Mouse (Mus musculus) hindbrain, embryonic 14.5 days (tissue): ENCODE results near the gene Otub2. TPM values are rescaled to one million over a fixed set of nuclear protein-coding genes. Genes with fewer than 3 reads are reported as not detected.

ENCODE experiments used
- ATAC-seq: fragments of 200-750 bp; cut with Nextera tagmentation; 2 replicates; pipeline ENCODE4 v1.8.0; 2017; ENCODE audit warnings: moderate number of reproducible peaks, mild to moderate bottlenecking, moderate TSS enrichment, moderate library complexity; ENCODE audit not compliant: low FRiP score
- DNase-seq: peaks from one replicate; pipeline ENCODE4 v3.0.0-alpha.2; 2015; ENCODE audit warnings: low spot score
- H3K27ac ChIP-seq: fragments of 300-500 bp; sonication (generic); 2 replicates; pipeline ENCODE4 v1.5.1; 2014; ENCODE audit warnings: mild to moderate bottlenecking, moderate library complexity
- H3K27me3 ChIP-seq: fragments of 300-500 bp; sonication (generic); 2 replicates; pipeline ENCODE4 v1.6.1; 2014; ENCODE audit warnings: mild to moderate bottlenecking, low read length, mixed read lengths; ENCODE audit not compliant: control insufficient read depth, insufficient read depth
- H3K36me3 ChIP-seq: fragments of 300-500 bp; sonication (generic); replicated peaks from 2 replicates; pipeline ENCODE4 v1.6.1; 2014; ENCODE audit not compliant: control insufficient read depth, insufficient read depth
- H3K4me1 ChIP-seq: fragments of 300-500 bp; sonication (generic); replicated peaks from 2 replicates; pipeline ENCODE4 v1.6.1; 2014; ENCODE audit warnings: antibody characterized with exemption, low read length, mixed read lengths; ENCODE audit not compliant: control insufficient read depth, insufficient read depth
- H3K4me2 ChIP-seq: fragments of 300-500 bp; sonication (generic); replicated peaks from 2 replicates; pipeline ENCODE4 v1.6.1; 2014; ENCODE audit warnings: mild to moderate bottlenecking, moderate library complexity
- H3K4me3 ChIP-seq: fragments of 300-500 bp; sonication (generic); replicated peaks from 2 replicates; pipeline ENCODE4 v1.5.1; 2014; ENCODE audit warnings: mild to moderate bottlenecking, low read length
- H3K9ac ChIP-seq: fragments of 300-500 bp; sonication (generic); 2 replicates; pipeline ENCODE4 v1.6.1; 2014
- H3K9me3 ChIP-seq: fragments of 300-500 bp; sonication (generic); 2 replicates; pipeline ENCODE4 v1.6.1; 2016; ENCODE audit warnings: low read length; ENCODE audit not compliant: control insufficient read depth
- WGBS: fragments of 180-500 bp; shearing (Covaris S2); extraction: QIAGEN DNeasy Blood & Tissue Kit; methylation state at CpG from one replicate; pipeline ENCODE4 v1.1.7; 2014; 5-methylcytosine and 5-hydroxymethylcytosine counted together
- polyA plus RNA-seq: library from polyadenylated mRNA; unstranded; fragments of >200 nt; fragmentation: Nextera tagmentation; extraction: Ambion mirVana; gene quantifications from 2 replicates; pipeline ENCODE4 v1.2.1, GENCODE M21; 2014

Gene Otub2
- polyA plus RNA-seq, 1 experiment from 2014 or later, result 23.5 TPM

GRCm38 (mm10) chr12:103445060-103445459, 56.6 kb downstream of the Otub2 start:
- 79% methylated on average over 3 of the region's 3 CpGs for WGBS
- no peak overlapping the region for H3K4me2 ChIP-seq
- H3K27me3 ChIP-seq, result no peaks in the 10 kb centered on the region

DNA sequence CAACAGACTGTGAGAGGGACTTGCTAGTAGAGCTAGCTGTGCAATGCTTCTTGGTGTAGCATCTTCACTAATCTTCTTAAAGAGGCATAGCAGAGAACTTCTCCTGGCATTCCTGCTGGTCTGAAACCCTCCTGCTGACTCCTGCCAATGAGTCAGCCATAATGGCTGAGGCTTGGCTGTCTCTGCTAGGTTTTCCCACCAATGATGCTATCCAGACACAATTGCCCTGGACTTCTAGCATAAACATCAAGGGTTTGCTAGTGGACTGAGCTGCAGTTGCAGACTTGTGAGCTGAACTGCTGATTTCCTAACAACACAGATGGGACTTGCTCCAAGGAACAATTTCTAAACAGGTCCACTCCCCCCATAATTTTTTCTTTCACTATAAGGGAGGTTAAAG, 64.9 kb downstream of the Otub2 start:
- H3K4me1 ChIP-seq, result no peaks in the 10 kb centered on the region
- H3K4me2 ChIP-seq, result no peak overlapping the region
- H3K27ac ChIP-seq, result no peak overlapping the region
- no peak overlapping the region for H3K9ac ChIP-seq
- DNase-seq, result no peak
- no peaks in the 10 kb centered on the region for H3K9me3 ChIP-seq
- H3K4me3 ChIP-seq, result no peak overlapping the region
- ATAC-seq, result no peak
- H3K27me3 ChIP-seq, result no peaks in the 10 kb centered on the region
- no peaks in the 10 kb centered on the region for H3K36me3 ChIP-seq

More at GRCm38 (mm10) chr12:103445060-103445459, 56.6 kb downstream of the Otub2 start:
- no peak overlapping the region for H3K4me3 ChIP-seq
- H3K27ac ChIP-seq, result no peak overlapping the region
- DNase-seq (no peak), ATAC-seq (no peak)
- H3K4me1 ChIP-seq, result no peaks in the 10 kb centered on the region
- no peaks in the 10 kb centered on the region for H3K36me3 ChIP-seq
- H3K9ac ChIP-seq, result no peak overlapping the region
- no peaks in the 10 kb centered on the region for H3K9me3 ChIP-seq

Other genes starting within 250 kb of the Otub2 start
- 1.5 and 1.9 TPM in 2 replicates for gene Prima1, start 146.5 kb upstream of the Otub2 start, polyA plus RNA-seq
- 8.3 and 9.1 TPM in 2 replicates for gene Fam181a, start 77.7 kb upstream of the Otub2 start, polyA plus RNA-seq
- 1.5 and 1.6 TPM in 2 replicates for gene Asb2, start 32.7 kb upstream of the Otub2 start, polyA plus RNA-seq
- gene 9330161L09Rik, start 19.1 kb downstream of the Otub2 start, polyA plus RNA-seq, result 1.4 and 1.8 TPM in 2 replicates
- gene Ddx24, start 37.1 kb downstream of the Otub2 start, polyA plus RNA-seq, result 142 and 149 TPM in 2 replicates
- gene Ifi27, start 45.5 kb downstream of the Otub2 start, polyA plus RNA-seq, result 8.3 and 10.4 TPM in 2 replicates
- 3.7 and 4.7 TPM in 2 replicates for gene Ifi27l2a, start 55.0 kb downstream of the Otub2 start, polyA plus RNA-seq
- not detected in 2 replicates for gene Ifi27l2b, start 68.5 kb downstream of the Otub2 start, polyA plus RNA-seq
- 3.8 and 4.0 TPM in 2 replicates for gene Ppp4r4, start 143.6 kb downstream of the Otub2 start, polyA plus RNA-seq
- gene Serpina10, start 242.8 kb downstream of the Otub2 start, polyA plus RNA-seq, result 0.11 TPM in 1 of 2 replicates, not detected in the other